Comparison of ENCODE assay signal across 8 mouse cellular contexts in genomic region chr1:74587233-74587772, GRCm38 (mm10). TPM values are rescaled to one million over a fixed set of nuclear protein-coding genes. Genes with fewer than 3 reads are reported as not detected.
DNase-seq lines count a peak whose midpoint lies in the region; ATAC-seq and TF ChIP-seq lines count a peak whose summit lies in the region.

No protein-coding gene starts in this region.

- H3K4me1 ChIP-seq in forebrain, embryonic 16.5 days (replicated peaks; ENCODE audit: control insufficient read depth, insufficient read depth, low read length) = peaks cover 28% of the 10 kb centered on the region
- H3K4me1 ChIP-seq in liver, embryonic 14.5 days (replicated peaks; ENCODE audit: control insufficient read depth in 2 of 2, insufficient read depth in 2 of 2, low read length in 1 of 2) = peaks cover 19 to 22% of the 10 kb centered on the region in 2 experiments
- peaks cover 6% of the 10 kb centered on the region; the same call in 1 of the 2 replicates for H3K4me1 ChIP-seq in testis, adult 2 months (ENCODE audit: control insufficient read depth, insufficient read depth, low read length)

- H3K9me3 ChIP-seq in forebrain, embryonic 16.5 days (ENCODE audit: control insufficient read depth, low read length) = no peaks in the 10 kb centered on the region
- H3K9me3 ChIP-seq in liver, embryonic 14.5 days (ENCODE audit: control insufficient read depth, low read length) = no peaks in the 10 kb centered on the region

- no peak for TF ChIP-seq POLR2A in testis, adult 2 months (IDR thresholded peaks at IDR 0.05; ENCODE audit: control insufficient read depth, low read depth, low read length)

- TF ChIP-seq EP300 in liver, embryonic 14.5 days (IDR thresholded peaks at IDR 0.05; ENCODE audit: low read depth) = no peak

- no peak for TF ChIP-seq CTCF in left cerebral cortex, adult 2 months (IDR thresholded peaks at IDR 0.05)
- no peak for TF ChIP-seq CTCF in liver, embryonic 14.5 days (IDR thresholded peaks at IDR 0.05; ENCODE audit: low read depth)
- TF ChIP-seq CTCF in testis, adult 2 months (IDR thresholded peaks at IDR 0.05; ENCODE audit: control insufficient read depth, insufficient read depth, insufficient replicate concordance, low read depth, low read length) = no peak

- peak overlapping the region; percentile 96 for H3K27ac ChIP-seq in left cerebral cortex, adult 2 months
- peak overlapping the region; percentile 83 for H3K27ac ChIP-seq in forebrain, embryonic 16.5 days (ENCODE audit: low read length)
- peak overlapping the region; percentile 64 for H3K27ac ChIP-seq in liver, embryonic 14.5 days
- peak overlapping the region; percentile 90 for H3K27ac ChIP-seq in testis, adult 2 months (ENCODE audit: control insufficient read depth, insufficient read depth, low read depth, low read length)

- H3K27me3 ChIP-seq in forebrain, embryonic 16.5 days (replicated peaks; ENCODE audit: control insufficient read depth, insufficient read depth, low read length) = no peaks in the 10 kb centered on the region
- H3K27me3 ChIP-seq in liver, embryonic 14.5 days (ENCODE audit: control insufficient read depth, insufficient read depth, low read length) = no peaks in the 10 kb centered on the region
- H3K27me3 ChIP-seq in testis, adult 2 months (ENCODE audit: control insufficient read depth, insufficient read depth, low read length) = no peaks in the 10 kb centered on the region

- H3K4me2 ChIP-seq in forebrain, embryonic 16.5 days (ENCODE audit: low read length) = peak overlapping the region; percentile 64
- peak overlapping the region; percentile 99 for H3K4me2 ChIP-seq in liver, embryonic 14.5 days (ENCODE audit: low read depth)

- peak overlapping the region; percentile 70 for H3K4me3 ChIP-seq in left cerebral cortex, adult 2 months
- H3K4me3 ChIP-seq in forebrain, embryonic 16.5 days (replicated peaks; ENCODE audit: low read length) = peak overlapping the region; percentile 74
- H3K4me3 ChIP-seq in liver, embryonic 14.5 days (ENCODE audit: insufficient read depth in 1 of 2, low read depth in 2 of 2, low read length in 2 of 2) = peak overlapping the region; percentile 73 to 99
- H3K4me3 ChIP-seq in testis, adult 2 months (ENCODE audit: control insufficient read depth, low read depth, low read length) = peak overlapping the region; percentile 99

- DNase-seq in left cerebral cortex, adult 2 months (ENCODE audit: extremely low spot score in 1 of 2, low spot score in 2 of 2) = peak in 1 of 2 experiments; percentile 78
- no peak for DNase-seq in left cerebral cortex, adult 11 months (ENCODE audit: low spot score)
- DNase-seq in brain, adult 2 months (ENCODE audit: low read depth, low spot score) = peak; percentile 88
- no peak for DNase-seq in liver, embryonic 14.5 days (ENCODE audit: low read depth in 3 of 3, low spot score in 3 of 3)
- DNase-seq in gastrocnemius, postnatal 25 days = no peak
- no peak for DNase-seq in gastrocnemius, postnatal 4 days (ENCODE audit: low spot score in 2 of 2)

- peak overlapping the region; percentile 72 for H3K9ac ChIP-seq in forebrain, embryonic 16.5 days (replicated peaks; ENCODE audit: low read depth, low read length)
- H3K9ac ChIP-seq in liver, embryonic 14.5 days (replicated peaks) = peak overlapping the region; percentile 66

- intact Hi-C loops in left cerebral cortex, adult 2 months (cut with DNase I) = loop anchor here (5.0 kb wide), 2 partner anchors 80 to 730 kb away; partner anchors contain the start of genes Cnot9 and Dnpep

- H3K36me3 ChIP-seq in forebrain, embryonic 16.5 days (ENCODE audit: control insufficient read depth, insufficient read depth) = peaks cover 18% of the 10 kb centered on the region
- H3K36me3 ChIP-seq in liver, embryonic 14.5 days (replicated peaks; ENCODE audit: control insufficient read depth, insufficient read depth, low read depth) = peaks cover 5% of the 10 kb centered on the region; the same call in 1 of the 2 replicates
- no peaks in the 10 kb centered on the region for H3K36me3 ChIP-seq in testis, adult 2 months (ENCODE audit: control insufficient read depth, insufficient read depth, low read length)

- 0% methylated on average over 24 of the region's 24 CpGs for WGBS in forebrain, embryonic 16.5 days
- WGBS in liver, embryonic 14.5 days (ENCODE audit: insufficient replicate concordance) = under 1% methylated on average over 24 of the region's 24 CpGs

- ATAC-seq in forebrain, embryonic 16.5 days = no peak; the same call in 1 of the 2 replicates
- no peak for ATAC-seq in liver, embryonic 14.5 days (ENCODE audit: insufficient read depth)

RNA-seq across cellular contexts. Expression of gene Zfp142, which starts 0.7 kb away (rescaled TPM):
- total RNA-seq in left cerebral cortex, adult 2 months (2021) = 10 to 100 TPM; 36.1 to 36.7 TPM
- 9.7 and 10.3 TPM in 2 replicates for polyA plus RNA-seq in forebrain, embryonic 16.5 days (2015; fragmentation: Nextera tagmentation; extraction: Ambion mirVana)
- 3.0 TPM in 2 replicates for polyA plus RNA-seq in liver, embryonic 14.5 days (2012; rRNA removed)
- 0.94 and 1.5 TPM in 2 replicates for polyA plus RNA-seq in liver, embryonic 14.5 days (2014; fragmentation: Nextera tagmentation; extraction: Ambion mirVana)
- 7.5 and 7.9 TPM in 2 replicates for polyA plus RNA-seq in testis, adult 2 months (2012; rRNA removed)
- 10 to 100 TPM in 1 of 2 experiments, 1 to 10 TPM in 1; 9.3 to 10.1 TPM for total RNA-seq in gastrocnemius, postnatal 25 days (2021)
- total RNA-seq in gastrocnemius, postnatal 4 days (2021) = 10 to 100 TPM; 12.5 to 14.3 TPM

RNA-seq across cellular contexts. Expression of gene Bcs1l, which starts 0.8 kb away (rescaled TPM):
- 10 to 100 TPM; 22.9 to 23.7 TPM for total RNA-seq in left cerebral cortex, adult 2 months (2021)
- 25.3 and 25.9 TPM in 2 replicates for polyA plus RNA-seq in forebrain, embryonic 16.5 days (2015; fragmentation: Nextera tagmentation; extraction: Ambion mirVana)
- polyA plus RNA-seq in liver, embryonic 14.5 days (2012; rRNA removed) = 9.2 and 9.5 TPM in 2 replicates
- 9.1 and 10.2 TPM in 2 replicates for polyA plus RNA-seq in liver, embryonic 14.5 days (2014; fragmentation: Nextera tagmentation; extraction: Ambion mirVana)
- 4.5 and 5.2 TPM in 2 replicates for polyA plus RNA-seq in testis, adult 2 months (2012; rRNA removed)
- 10 to 100 TPM; 18.6 to 21.0 TPM for total RNA-seq in gastrocnemius, postnatal 25 days (2021)
- 10 to 100 TPM; 14.2 to 14.6 TPM for total RNA-seq in gastrocnemius, postnatal 4 days (2021)

RNA-seq across cellular contexts. Expression of gene Rnf25, which starts 13.9 kb away (rescaled TPM):
- total RNA-seq in left cerebral cortex, adult 2 months (2021) = 10 to 100 TPM; 64.1 to 71.2 TPM
- polyA plus RNA-seq in forebrain, embryonic 16.5 days (2015; fragmentation: Nextera tagmentation; extraction: Ambion mirVana) = 39.4 and 44.3 TPM in 2 replicates
- 21.9 and 24.0 TPM in 2 replicates for polyA plus RNA-seq in liver, embryonic 14.5 days (2012; rRNA removed)
- 2.1 and 2.6 TPM in 2 replicates for polyA plus RNA-seq in liver, embryonic 14.5 days (2014; fragmentation: Nextera tagmentation; extraction: Ambion mirVana)
- polyA plus RNA-seq in testis, adult 2 months (2012; rRNA removed) = 175 and 194 TPM in 2 replicates
- 10 to 100 TPM; 13.1 to 17.5 TPM for total RNA-seq in gastrocnemius, postnatal 25 days (2021)
- 10 to 100 TPM; 24.5 to 33.1 TPM for total RNA-seq in gastrocnemius, postnatal 4 days (2021)

RNA-seq across cellular contexts. Expression of gene Stk36, which starts 13.9 kb away (rescaled TPM):
- 1 to 10 TPM; 6.0 to 8.7 TPM for total RNA-seq in left cerebral cortex, adult 2 months (2021)
- 28.1 and 31.1 TPM in 2 replicates for polyA plus RNA-seq in forebrain, embryonic 16.5 days (2015; fragmentation: Nextera tagmentation; extraction: Ambion mirVana)
- 0.17 and 0.24 TPM in 2 replicates for polyA plus RNA-seq in liver, embryonic 14.5 days (2012; rRNA removed)
- 0.08 and 0.95 TPM in 2 replicates for polyA plus RNA-seq in liver, embryonic 14.5 days (2014; fragmentation: Nextera tagmentation; extraction: Ambion mirVana)
- 177 and 209 TPM in 2 replicates for polyA plus RNA-seq in testis, adult 2 months (2012; rRNA removed)
- total RNA-seq in gastrocnemius, postnatal 25 days (2021) = under 1 TPM; 0.84 to 0.96 TPM
- total RNA-seq in gastrocnemius, postnatal 4 days (2021) = 1 to 10 TPM; 2.8 to 3.0 TPM

RNA-seq across cellular contexts. Expression of gene Usp37, which starts 43.2 kb away (rescaled TPM):
- total RNA-seq in left cerebral cortex, adult 2 months (2021) = 10 to 100 TPM; 27.9 to 30.7 TPM
- 35.9 and 38.7 TPM in 2 replicates for polyA plus RNA-seq in forebrain, embryonic 16.5 days (2015; fragmentation: Nextera tagmentation; extraction: Ambion mirVana)
- 2.6 and 4.4 TPM in 2 replicates for polyA plus RNA-seq in liver, embryonic 14.5 days (2012; rRNA removed)
- polyA plus RNA-seq in liver, embryonic 14.5 days (2014; fragmentation: Nextera tagmentation; extraction: Ambion mirVana) = 11.4 and 13.5 TPM in 2 replicates
- 23.7 and 23.8 TPM in 2 replicates for polyA plus RNA-seq in testis, adult 2 months (2012; rRNA removed)
- total RNA-seq in gastrocnemius, postnatal 25 days (2021) = 1 to 10 TPM; 6.8 to 8.3 TPM
- 10 to 100 TPM; 19.7 to 20.5 TPM for total RNA-seq in gastrocnemius, postnatal 4 days (2021)
